Mouse (Mus musculus) embryo, embryonic 9.5 days (tissue): ENCODE data around the gene Prkcz.
"Not testable (repeated sequence)": the region's sequence is repeated elsewhere in the genome, so short reads cannot be mapped to it uniquely, and the experiment has no call there.

Experiments
- DNase-seq: peaks from one replicate; pipeline ENCODE4 v3.0.0-alpha.2; 2017; ENCODE audit errors: extremely low spot score

Prkcz gene

DNA sequence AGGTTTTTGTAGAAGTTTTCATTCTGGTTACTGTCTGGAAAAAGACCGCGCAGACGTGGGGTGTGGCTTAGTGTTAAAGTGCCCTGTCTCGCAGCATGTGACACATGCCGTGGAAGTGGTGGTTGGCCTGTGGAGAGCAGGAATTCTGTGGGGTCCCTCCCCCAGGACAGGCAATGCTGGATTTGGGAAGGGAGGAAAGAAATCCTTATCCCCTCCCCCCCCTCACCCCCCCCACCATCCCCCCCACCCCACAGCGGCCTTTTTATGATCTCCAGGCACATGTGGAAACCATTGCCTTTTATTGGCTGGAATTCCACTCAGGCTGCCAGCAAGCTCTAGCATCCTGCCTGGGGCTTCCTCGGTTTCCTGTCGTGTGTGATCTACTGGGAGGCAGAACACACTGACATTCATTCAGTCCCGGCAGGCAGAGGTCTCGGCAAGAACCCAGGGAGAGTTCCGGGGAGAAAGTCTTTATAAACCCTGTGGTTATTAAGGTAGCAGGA lies 78.1 kb downstream of the Prkcz start:
- peak; percentile 59 for DNase-seq

DNA sequence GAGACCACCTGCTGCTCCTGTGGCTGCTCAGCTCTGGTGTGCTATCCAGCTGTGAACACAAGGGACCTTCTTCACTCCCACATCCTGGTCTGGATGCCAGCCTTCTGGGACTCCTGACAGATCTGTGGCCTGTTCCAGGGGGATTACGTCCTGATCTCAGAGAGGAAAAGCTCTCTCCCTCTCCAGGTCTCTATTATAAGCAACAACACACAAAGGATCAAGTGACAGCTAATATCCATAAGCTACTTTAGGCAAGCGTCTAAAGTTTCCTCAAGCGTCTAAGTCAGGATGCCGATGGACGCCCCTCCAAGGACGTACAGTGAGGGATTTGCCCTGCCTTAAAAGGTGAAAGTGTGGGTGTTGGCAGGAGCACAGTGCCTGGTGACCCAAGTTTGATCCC lies 78.9 kb downstream of the Prkcz start:
- DNase-seq, result no peak

DNA sequence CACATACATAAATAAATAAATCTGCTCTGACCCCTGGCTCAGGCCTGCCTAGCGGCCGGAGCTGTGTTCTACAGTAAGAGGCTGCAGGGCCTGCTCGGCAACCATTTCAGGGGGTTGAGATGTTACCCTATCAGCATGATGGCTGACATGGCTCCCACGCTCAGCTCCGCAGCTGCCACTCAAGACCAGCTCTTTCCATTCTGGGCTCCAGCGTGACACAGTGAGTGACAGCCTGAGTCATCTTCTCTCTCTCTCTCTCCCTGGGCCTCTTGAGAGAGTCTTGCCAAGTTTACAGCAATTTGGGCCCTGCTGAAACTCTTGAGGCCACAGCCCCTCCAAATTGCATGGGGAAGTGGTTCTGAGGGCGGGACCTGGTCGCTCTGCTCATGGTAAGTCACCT lies 79.5 kb downstream of the Prkcz start:
- no peak for DNase-seq

DNA sequence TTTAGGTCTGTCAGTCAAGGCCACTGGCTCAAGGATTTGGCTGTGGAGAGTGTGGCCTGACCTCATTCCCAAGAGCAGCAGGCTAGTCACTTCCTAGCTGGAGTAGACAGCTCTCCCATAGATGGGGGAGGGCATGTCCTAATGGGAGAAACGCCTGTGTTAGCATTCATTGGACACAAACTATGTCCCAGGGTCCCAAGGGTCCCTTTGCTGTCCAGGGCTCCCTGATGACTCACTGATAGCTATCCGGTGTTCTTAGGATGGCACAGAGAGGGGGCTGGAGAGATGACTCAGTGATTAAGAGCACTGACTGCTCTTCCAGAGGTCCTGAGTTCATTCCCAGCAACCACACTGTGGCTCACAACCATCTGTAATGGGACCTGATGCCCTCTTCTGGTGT lies 79.9 kb downstream of the Prkcz start:
- no peak for DNase-seq

DNA sequence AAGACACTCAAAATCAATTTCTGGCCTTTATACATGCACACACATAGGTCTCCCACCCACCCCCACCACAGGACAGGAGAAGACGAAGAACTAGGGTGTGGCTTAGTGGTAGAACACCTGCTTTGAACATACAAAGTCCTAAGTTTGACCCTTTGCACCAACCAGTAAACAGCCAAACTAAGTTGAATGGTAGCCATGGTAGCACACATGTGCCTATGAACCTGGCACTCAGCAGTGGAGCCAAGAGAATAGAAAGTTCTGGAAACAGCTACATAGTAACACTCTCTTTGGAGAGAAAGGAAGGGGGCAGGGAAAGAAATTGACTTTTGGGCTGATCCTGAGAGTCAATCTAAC lies 80.4 kb downstream of the Prkcz start:
- DNase-seq, result no peak

DNA sequence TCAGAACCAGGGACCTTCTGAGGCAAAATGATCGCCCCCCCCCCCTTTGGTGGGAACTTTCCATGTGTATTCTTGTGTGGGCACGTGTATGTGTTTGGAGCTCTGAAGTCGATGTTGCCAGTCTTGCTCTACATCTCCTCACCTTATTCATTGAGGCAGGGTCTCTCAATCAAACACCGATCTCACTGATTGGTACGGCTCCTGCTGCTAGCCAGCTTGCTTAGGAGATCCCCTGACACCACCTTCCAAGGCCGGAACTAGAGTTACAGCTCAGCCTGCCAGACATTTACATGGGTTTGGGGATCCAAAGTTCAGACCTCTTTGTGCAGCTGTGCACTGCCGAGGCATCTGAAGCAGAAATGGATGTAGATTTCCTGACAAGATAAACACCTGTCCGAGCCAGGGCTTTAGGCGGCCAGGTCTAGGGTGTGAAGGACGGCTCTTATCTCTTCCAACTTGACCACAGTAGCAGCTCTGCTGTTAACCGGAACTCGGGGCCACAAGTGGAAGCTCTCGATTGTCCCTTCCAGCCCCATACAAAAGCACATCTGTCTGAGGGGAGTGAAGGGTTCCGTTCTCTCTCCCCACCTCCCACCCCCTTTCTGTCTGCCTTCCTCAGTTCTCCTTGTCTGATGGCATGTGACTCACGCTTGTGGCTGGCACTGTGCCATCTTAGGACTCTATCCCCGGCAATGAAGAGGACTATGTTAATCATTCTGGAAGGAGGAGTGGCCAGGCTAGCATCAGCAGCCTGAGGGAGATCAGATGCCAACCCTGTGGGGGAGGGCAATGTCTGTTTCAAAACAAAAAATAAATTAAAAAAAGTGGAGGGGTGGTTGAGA lies 81.0 kb downstream of the Prkcz start:
- no peak for DNase-seq

DNA sequence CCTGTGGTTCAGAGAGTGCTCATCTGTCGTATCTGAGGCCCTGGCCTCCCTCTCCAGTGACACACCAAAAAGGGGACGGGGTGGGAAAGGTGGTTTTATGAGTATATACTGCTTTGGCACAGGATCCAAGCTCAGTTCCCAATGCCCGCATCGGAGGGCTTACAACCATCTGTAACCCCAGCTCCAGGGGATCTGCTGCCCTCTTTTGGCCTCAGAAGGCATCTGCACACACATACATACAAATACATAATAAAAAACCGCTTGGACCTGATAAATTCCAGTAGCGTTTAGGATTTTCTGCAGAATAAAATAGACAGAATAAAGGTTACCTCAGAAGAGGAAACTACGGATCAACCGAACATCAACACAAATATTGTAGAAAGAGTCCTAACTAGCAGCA lies 82.1 kb downstream of the Prkcz start:
- no peak for DNase-seq

DNA sequence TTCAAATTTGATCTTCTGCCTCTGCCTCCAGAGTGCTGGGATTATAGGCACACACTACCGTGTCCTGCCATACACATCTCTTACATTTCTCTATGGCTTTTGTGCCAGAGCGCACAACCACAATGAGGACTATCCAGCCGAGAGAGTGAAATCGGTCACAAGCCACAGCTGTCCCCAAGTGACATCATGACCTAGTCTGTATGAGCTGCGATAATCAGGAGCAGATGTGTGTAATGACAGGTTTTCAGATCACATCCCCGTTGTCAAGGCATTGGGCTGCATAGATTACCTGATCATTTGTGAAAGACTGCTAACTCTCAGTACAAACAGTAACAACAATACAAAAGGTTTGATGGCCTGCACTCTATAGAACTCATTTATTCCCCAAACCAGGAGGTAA lies 83.2 kb downstream of the Prkcz start:
- no peak for DNase-seq

DNA sequence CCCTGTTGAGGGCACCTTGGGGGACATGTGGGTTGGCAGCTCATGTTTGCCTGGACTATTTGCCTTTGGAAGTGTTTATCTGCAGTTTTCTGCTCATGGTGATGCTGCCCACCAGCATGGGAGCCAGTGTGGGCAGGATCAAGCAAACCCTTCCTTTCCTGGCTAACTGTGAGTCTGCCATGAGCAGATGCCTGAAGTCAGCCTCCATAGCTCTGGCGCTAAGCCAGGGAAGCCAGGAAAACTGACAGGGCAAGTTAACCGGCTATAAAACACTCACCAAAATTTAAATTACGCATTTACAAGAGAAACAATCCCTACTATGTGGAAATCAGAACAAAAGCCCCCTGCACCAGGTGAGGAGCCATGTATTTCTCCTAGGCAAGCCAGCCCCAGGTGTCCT lies 86.3 kb downstream of the Prkcz start:
- DNase-seq, result no peak

DNA sequence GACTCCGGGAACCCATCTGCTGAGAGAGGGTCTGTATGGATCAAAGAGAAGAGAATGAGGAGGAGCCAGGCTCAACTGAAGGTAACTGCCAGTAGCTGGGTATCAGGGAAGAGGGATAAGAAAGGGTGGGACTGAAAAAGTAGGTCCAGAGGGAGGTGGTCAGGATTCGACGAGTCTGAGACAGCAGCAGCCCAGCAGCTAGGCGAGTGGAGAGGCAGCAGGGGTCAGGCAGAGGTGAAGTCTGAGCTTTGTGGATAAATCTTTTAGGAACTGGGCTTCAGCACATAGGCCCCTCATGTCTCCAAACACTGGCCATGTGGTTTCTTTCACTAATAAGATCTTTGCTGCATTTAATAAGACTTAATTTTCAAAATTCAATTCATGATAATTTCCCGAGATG lies 86.7 kb downstream of the Prkcz start:
- DNase-seq, result no peak

DNA sequence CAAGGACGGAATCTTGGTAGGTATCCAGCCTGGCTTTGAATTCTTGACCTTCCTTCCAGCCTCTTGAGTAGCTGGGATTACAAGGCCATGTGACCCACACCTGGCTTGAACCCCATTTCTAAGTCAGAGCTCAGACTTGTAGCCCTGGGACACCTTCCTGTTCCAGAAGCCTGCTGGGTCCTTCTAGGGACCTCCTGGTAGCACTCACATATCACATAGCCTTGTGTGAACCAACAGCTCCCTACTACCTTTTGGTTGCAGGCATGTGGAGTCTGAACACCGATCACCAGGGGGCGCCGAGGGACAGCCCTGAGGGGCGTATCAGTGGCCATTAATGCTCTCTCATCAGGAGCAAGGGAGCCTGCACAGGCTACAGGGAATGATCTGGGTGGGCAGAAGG lies 92.8 kb downstream of the Prkcz start:
- DNase-seq, result peak; percentile 72

DNA sequence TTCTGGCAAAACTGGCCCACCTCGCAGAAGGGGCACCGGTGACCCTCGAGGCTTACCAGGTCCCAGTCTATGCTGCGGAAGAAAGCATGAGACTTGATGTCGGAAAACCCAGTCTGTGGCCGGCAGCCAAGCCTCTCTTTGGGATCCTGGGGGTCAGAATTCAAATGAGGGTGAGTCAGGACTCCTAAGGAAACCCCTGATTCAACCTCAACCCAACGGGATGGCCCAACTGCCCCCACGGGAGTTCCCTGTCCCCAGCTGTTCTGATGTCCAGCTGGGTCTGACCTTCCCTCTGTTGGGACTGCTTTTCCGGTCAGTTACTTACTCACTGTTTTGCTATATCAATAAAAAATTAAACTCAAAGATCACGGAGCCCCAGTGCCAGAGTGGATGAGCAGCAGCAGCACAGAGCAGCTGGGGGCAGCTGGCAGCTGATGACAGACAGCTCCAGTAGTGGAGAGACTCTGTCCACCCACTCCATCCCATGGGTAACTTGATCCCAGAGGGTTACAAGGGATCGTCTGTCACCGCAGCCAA lies 93.5 kb downstream of the Prkcz start:
- no peak for DNase-seq

DNA sequence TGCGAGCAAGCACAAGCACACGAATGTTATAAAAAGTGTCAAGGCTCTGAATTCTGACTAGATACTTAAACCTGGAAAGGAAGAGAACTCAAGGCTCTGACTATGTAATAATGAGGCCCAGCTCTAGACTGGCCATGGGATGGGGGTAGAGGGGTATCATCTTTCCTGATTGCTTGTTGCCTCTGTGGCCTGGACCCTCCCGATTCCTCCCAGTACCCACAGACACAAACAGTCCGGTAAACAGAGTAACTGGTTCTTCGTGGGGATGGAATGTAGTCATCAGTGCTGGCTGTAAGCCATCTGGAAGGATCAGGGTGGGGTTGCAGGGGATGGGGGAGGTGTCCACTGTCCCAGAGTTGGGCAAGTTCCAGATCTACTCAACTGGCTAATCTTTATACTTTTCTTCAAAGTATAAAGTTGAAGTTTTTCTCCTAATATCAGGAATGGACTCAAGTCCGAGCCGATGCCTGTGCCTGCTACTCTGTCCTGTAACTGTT lies 94.1 kb downstream of the Prkcz start:
- no peak for DNase-seq

DNA sequence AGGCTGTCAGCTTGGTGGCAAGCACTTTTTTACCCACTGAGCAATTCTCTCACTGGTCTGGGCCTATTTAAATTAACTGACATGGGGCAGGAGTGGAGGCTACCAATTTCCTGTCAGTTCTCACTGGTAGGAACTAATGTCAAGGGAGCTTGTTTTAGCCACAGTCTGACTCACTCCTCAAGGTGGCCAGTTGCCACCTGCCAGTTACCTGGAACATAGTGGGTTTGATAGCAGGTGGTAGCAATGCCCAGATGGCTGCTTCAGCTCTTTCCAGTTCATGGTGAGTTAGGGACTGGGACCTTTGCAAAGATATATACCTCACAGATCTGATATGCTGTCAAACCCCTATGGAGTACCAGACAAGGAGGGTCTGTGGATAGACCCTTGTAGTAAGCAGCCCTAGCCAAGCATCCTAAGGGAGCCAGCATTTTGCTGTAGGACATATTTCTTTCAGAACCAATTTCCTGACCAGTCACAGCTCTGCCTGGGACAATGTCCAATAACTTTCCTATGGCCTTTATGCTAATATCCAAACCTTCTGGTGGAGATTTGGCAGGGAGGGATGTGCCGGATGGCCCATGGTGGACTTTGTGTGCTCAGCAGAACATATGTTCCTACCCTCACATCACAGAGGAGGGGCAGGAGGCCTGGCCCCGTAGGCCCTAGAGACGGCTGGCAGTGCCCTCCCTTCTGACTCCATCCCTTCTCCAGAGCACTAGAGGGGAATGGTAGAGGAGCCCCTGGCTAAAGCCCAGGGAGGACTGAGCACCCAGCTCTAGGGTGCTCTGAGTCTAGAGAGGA lies 96.4 kb downstream of the Prkcz start:
- no peak for DNase-seq

DNA sequence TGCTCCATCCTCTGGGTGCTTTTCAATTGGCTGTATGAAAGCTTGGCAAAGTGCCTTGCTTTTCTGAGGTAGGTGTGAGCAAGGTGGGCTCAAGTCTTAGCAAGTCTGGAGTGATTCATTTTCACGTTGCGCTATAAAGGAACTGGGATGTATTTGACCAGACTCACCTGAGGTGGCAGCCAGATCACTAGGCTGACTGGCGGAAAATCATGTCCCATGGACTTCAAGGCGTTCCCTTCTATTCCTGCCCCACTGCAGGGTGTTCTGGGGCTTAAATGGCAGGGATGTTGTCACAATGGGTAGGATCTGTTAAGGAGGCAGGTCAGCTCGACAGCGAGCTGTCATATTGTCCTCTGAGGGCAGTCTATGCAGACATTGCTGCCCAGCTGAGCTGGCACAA lies 108.9 kb downstream of the Prkcz start:
- no peak for DNase-seq

DNA sequence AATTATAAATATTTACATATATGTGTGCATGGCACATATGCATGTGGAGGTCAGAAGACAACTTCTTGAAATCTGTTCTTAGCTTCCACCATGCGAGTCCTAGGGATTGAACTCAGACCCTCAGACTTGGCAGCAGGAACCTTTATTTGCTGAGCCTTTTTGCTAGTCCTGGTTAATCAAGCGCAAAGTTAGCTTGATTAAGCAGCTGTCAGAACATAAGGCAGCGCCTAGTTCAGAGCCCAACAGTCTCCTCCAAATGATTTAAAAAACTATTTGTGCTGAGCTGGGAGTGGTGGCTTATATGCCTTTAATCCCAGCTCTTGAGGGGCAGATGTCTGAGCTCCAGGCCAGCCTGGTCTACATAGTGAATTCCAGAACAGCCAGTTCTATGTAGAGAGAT lies 110.0 kb downstream of the Prkcz start:
- no peak for DNase-seq

DNA sequence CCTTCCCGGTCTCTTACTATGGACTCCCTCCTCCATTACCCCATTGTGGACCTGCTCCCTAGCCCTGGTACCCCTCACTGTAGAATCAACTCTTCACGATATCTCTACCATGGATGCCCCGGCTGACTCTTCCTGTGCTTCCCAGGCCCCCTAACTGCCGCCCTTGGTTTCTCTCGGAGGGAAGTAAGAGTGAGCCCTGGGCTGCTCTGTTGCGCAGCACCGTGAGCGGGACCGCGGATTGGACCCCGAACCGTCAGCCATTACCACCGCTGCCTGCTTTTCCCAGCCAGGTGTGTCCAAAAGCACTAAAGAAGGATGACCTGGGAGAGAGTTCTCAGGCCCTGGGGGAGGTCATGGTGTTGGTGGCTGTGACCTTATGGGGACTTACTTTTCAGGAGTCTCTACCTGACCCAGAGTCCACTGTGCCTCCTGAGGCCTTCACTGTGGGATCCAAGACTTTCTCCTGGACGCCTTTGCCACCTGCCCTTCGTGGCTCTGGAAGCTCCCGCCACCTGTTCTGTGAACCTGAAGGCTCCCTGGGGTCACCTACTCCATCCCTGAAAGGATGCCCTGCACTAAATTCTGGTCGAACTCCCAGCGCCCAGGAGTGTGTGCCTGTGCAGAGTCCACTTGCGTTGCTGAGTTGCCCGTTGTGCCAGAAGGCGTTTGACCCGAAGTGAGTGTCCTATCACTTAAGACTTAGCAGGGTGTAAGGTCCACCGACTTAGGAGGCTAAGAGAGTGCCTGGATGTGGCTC lies 110.6 kb downstream of the Prkcz start:
- DNase-seq, result no peak

DNA sequence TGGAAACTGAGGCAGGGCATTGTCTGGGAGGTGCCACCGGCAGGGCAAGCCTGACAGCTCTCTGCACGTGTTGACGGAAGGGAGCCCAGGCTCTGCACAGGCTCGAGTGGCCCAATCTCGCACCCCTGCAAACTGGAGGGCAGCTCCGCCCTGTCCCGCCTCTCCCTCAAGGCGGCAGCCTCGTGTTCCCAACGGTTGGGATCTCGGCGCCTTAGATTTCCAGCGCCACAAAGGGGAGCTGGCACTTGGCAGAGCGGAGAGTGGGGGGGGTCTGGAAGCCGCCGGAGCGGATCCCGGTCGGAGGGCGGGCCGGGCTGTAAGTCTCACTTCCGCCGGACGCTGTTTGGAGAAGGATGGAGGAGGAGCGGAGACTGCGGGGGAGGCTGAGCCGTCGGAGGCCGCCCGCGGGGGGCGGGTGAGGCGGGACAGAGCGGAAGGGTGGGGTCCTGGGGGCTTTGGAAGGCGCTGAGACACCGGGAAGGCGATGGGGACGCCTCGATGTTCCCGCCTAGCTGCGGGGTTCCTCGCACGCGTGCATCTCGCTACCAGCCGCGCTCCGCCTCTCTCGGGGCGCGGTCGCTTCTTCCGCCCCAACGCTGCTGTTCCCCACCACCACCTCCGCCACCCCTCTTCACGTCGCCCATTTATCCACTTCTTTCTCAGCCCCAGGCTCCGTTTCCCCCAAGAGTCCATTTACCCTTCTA lies 111.4 kb downstream of the Prkcz start, which contains the start of gene Faap20:
TSS of gene Faap20 (plus strand) at position 155 of the 704 bp plus-strand sequence.
- peak; percentile 92 for DNase-seq

DNA sequence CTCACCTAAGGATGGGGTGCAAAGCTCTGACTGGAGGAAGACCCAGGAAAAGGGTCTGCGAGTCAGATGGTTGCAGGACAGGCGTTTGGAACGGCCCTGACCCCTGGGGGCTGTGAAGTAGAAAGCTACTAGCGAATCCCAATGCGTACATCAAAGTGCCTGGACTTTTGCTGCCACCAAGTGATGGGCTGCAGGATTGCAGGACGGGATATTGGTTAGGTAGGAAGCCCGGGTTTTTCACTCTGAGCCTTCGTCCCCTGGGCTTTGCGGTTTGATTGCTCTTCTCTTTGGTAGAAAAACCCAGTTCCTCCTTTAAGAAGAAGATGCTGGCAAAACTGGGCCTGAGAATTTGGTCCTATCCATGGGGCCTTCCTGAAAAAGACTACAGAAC lies 111.9 kb downstream of the Prkcz start:
- DNase-seq, result peak; percentile 96

DNA sequence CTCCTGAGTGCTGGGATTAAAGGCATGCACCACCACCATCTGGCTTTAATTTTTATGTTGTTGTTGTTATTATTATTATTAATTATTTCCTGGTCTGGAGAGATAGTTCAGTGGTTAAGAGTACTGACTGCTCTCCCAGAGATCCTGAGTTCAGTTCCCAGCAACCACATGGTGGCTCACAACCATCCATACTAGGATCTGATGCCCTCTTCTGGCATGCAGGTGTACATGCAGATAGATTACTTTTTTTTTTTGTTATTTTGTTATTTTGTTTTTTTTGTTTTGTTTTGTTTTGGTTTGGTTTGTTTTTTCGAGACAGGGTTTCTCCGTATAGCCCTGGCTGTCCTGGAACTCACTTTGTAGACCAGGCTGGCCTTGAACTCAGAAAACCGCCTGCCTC lies 113.1 kb downstream of the Prkcz start:
- DNase-seq, result not testable (repeated sequence)

DNA sequence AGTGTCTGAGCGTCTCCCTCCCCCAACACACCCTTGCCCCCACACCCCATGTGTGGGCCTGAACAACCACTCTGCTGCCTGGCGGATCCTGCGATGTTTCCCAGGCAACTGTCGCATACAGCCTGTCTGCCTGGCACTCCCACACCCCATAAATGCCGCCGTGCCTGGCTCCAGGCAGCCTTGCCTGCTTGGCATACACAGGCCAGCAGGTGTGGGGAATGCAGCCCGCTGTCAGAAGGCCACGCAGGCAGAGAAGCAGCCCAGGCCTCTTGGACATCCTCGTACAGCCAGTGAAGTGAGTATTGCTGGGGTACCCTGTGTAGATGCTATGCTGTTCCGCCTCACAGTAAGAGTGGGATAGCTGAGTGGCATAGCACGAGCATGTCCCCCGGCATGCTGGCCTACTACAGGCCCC lies 114.5 kb downstream of the Prkcz start:
- no peak for DNase-seq
